Mouse (Mus musculus) induced T-regulatory cell, adult 2 months (primary cell): ENCODE data around the gene Prl8a2.

Experiments
- DNase-seq: peaks from one replicate; pipeline ENCODE4 v3.0.0-alpha.2; 2012; ENCODE audit warnings: low read depth

Gene Prl8a2

DNA sequence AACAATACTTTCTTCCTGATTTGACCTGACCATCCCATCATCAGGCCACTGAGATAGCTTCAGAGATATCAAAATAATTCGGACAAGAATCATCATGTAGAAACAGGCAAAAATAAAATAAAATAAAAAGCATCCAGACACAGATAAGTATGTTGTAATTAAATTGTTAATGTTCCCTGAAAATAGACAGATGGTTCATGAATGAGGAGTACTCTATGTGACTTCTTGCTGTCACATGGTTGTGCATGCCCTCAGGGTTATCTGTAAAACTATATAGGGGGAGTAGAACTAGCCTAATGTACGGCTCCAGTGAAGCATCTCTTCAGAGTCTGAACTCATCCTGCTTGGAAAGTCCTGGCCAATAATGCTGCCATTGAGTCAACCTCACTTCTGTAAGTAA, at the start of gene Prl8a2:
TSS of gene Prl8a2 (plus strand) at position 301 of the 400 bp plus-strand sequence.
- no peak for DNase-seq

DNA sequence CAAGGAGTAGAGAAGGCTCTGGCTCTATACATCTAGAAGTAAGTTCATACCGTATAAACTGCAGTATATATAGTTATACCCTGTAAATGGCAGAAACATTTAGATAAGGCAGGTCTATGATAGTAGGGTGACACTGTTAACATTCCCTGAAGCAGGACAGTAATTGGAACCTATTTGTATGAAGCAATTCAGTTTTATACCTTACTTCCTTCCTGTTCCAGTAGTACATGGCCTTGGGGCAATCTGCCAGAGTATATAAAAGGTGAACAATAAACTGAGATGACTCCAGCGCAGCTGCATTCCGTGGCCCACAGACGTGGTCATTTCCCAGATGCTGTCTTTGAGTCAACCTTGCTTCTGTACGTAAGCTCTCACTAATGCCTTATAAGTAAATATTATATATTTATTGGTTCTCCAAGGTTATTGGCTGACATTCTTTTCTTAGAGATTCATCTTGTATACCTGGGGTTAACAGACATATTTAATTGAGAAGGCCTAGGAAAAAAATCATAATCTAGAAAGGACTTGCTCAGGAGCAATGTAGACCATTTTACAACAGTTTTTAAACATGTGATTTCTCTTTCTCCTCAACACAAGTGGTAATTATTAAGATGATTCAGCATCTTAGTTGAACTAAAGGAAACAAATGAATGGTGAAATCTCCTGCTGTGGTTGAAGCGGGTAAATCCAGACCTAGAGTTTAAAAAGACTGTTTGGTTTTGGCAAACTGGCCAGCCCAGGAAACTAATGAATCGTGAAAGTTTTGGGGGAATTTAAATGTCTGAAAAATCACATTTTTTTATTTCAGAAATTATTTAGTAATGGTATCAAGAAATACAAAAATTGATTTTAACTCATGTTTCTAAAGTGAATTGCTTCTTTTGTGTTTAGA, 32.9 kb upstream of the Prl8a2 start, which contains the start of gene Prl6a1:
TSS of gene Prl6a1 (plus strand) at position 294 of the 892 bp plus-strand sequence.
- DNase-seq = no peak

DNA sequence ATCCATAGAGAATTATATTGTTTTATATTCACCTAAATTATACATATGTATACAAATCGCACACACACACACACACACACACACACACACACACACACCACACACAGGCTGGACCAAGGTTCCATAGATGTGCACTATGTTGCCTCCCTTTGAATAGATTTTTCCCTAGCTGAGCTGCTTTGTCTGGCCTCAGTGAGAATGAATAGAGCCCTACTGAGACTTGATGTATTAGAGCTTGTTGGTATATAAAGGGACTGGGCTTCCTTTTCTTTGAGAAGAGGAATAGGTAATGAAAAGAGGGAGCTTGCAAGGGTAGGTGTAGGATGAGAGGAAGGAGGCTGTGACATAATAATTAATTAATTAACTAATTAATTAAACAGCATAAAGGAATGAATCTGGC, 10.5 kb upstream of the Prl8a2 start:
- DNase-seq = no peak

DNA sequence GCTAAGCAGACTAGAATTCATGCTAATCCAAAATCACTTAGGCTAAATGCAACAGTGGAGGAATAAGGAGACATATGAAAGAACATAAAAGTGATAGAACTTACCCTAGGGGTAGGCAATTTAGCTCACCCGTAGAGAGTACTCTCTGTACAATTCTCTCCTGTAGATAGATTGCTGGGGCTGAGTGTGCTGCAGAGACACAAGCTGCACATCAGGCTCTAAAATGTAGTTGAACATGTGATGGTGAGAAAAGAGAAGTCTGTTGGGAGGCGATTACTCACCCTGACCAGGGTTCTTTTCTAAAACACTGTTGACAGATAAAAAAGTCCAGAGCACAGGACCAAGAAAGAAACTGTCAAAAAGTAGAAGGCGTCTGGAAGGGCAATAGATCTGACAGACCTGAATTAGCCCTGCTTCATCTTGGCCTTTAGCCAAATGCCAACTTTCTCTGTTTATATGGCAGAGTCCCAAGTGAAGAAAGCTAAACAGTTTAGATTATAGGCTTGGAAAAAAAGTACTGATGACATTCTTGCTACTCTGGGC, 2.7 kb upstream of the Prl8a2 start:
- no peak for DNase-seq

DNA sequence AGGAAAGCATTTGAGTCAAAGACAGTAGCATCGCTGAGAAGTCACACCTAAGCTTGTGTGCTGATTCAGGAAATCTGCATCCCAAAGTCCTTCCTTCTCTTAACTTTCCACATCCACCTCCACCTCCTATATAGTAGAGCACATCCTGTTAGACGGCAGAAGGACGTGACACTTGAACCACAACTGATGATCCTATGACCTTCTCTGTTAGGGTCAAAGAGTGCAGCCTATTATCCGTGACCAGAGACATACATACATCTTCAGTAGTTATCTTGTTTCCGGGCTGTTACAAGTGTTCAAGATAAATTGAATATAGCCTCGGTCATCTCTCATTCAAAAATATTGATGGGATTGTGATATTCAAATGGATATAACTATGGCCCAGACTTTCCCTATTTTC, 45.3 kb downstream of the Prl8a2 start, which contains the start of gene Prl2b1:
TSS of gene Prl2b1 (minus strand) at position 101 of the 400 bp plus-strand sequence.
- DNase-seq = no peak

DNA sequence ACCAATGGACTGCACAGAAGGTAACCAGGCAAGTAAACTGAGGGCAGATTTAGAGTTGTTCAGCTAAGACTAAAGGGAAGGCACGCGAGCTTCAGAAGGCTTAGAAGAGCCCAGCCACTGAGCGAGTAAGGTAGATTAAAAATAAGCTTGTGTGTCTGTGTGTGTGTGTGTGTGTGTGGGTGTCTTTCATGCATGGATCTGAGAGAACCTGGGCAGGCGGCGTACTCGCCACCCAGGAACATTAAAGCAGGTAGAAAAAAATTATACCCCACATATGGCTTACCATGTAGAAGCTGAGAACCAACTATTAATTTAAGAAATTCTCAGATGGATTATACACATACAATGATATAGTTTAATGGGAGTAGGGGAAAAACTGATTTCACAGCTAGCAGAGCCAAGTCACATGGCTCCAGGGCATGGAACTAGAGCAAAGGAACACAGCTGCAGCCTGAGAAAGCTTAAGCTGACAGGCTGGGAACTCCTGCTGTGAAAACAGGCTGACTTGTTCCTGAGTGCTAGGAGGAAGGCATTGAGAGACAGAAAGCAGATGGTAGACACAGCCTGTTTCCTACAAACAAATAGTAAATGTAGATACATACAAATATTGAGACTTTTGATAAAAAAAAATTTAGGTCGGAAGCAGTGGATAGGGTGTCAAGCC, 53.7 kb downstream of the Prl8a2 start:
- DNase-seq = no peak
